Comparison of ENCODE assay signal across 9 mouse cellular contexts in genomic region chrX:137019310-137019709, GRCm38 (mm10). TPM values are rescaled to one million over a fixed set of nuclear protein-coding genes. Genes with fewer than 3 reads are reported as not detected.
DNase-seq lines count a peak whose midpoint lies in the region; ATAC-seq lines count a peak whose summit lies in the region.
"Had no signal": no experiment of that assay in that cellular context is flagged by ENCODE, and none has a peak within 500 bp of the region (broad histone marks: within the 10 kb centered on the region; RNA-seq: fewer than 3 reads in every experiment).

No protein-coding gene starts in this region.

- DNase-seq in kidney, adult 18-20 months, result peak; percentile 72
- peak; percentile 72 for DNase-seq in adrenal gland, postnatal 10 days
- peak; percentile 50 for DNase-seq in embryonic facial prominence, embryonic 10.5 days (ENCODE audit: low spot score)
- peak; percentile 35 for DNase-seq in hindlimb bud, embryonic 11.5 days (ENCODE audit: extremely low spot score, low read depth, low spot score)
- peak; percentile 62 for DNase-seq in left cerebral cortex, postnatal 4 days
- peak; percentile 84 for DNase-seq in testis, postnatal 10 days (ENCODE audit: low spot score)

- H3K27me3 ChIP-seq in kidney, embryonic 16.5 days (ENCODE audit: insufficient read depth, low read length), result no peaks in the 10 kb centered on the region
- peaks cover 4% of the 10 kb centered on the region; the same call in 1 of the 2 replicates for H3K27me3 ChIP-seq in embryonic facial prominence, embryonic 10.5 days (replicated peaks; ENCODE audit: low read depth, poor library complexity, severe bottlenecking)
- no peaks in the 10 kb centered on the region for H3K27me3 ChIP-seq in midbrain, embryonic 16.5 days (ENCODE audit: control insufficient read depth, insufficient read depth, low read depth, low read length)
- H3K27me3 ChIP-seq: limb, embryonic 15.5 days had no signal

- H3K4me3 ChIP-seq in kidney, embryonic 16.5 days (ENCODE audit: low read length), result no peak overlapping the region
- H3K4me3 ChIP-seq in embryonic facial prominence, embryonic 10.5 days, result no peak overlapping the region
- H3K4me3 ChIP-seq in midbrain, embryonic 16.5 days (ENCODE audit: low read depth, low read length), result no peak overlapping the region
- H3K4me3 ChIP-seq: limb, embryonic 15.5 days had no signal

- intact Hi-C loops in left cerebral cortex, postnatal 4 days (cut with DNase I), result loop anchor here (5.0 kb wide), 1 partner anchor 277 kb away; the partner anchor contains the start of gene Morf4l2

- H3K9me3 ChIP-seq in kidney, embryonic 16.5 days (ENCODE audit: low read length), result no peaks in the 10 kb centered on the region
- no peaks in the 10 kb centered on the region for H3K9me3 ChIP-seq in embryonic facial prominence, embryonic 10.5 days
- no peaks in the 10 kb centered on the region for H3K9me3 ChIP-seq in midbrain, embryonic 16.5 days (replicated peaks; ENCODE audit: control insufficient read depth, low read length, poor library complexity, severe bottlenecking)
- H3K9me3 ChIP-seq: limb, embryonic 15.5 days had no signal

- H3K27ac ChIP-seq in kidney, embryonic 16.5 days (ENCODE audit: low read length), result no peak overlapping the region
- no peak overlapping the region for H3K27ac ChIP-seq in embryonic facial prominence, embryonic 10.5 days (replicated peaks)
- H3K27ac ChIP-seq in midbrain, embryonic 16.5 days (ENCODE audit: low read length), result no peak overlapping the region
- H3K27ac ChIP-seq: limb, embryonic 15.5 days had no signal

- no peaks in the 10 kb centered on the region for H3K4me1 ChIP-seq in kidney, embryonic 16.5 days (ENCODE audit: insufficient read depth, low read length)
- no peaks in the 10 kb centered on the region for H3K4me1 ChIP-seq in embryonic facial prominence, embryonic 10.5 days
- no peaks in the 10 kb centered on the region for H3K4me1 ChIP-seq in midbrain, embryonic 16.5 days (ENCODE audit: control insufficient read depth, insufficient read depth, low read length)
- H3K4me1 ChIP-seq: limb, embryonic 15.5 days had no signal

- no peak overlapping the region for H3K4me2 ChIP-seq in kidney, embryonic 16.5 days (replicated peaks; ENCODE audit: low read depth, low read length)
- no peak overlapping the region for H3K4me2 ChIP-seq in midbrain, embryonic 16.5 days (ENCODE audit: low read length)
- H3K4me2 ChIP-seq: limb, embryonic 15.5 days had no signal

- no peak overlapping the region for H3K9ac ChIP-seq in kidney, embryonic 16.5 days (replicated peaks; ENCODE audit: low read length)
- H3K9ac ChIP-seq in midbrain, embryonic 16.5 days (ENCODE audit: low read depth, low read length), result no peak overlapping the region
- H3K9ac ChIP-seq: limb, embryonic 15.5 days had no signal

- H3K36me3 ChIP-seq in kidney, embryonic 16.5 days (ENCODE audit: insufficient read depth, low read length), result no peaks in the 10 kb centered on the region
- no peaks in the 10 kb centered on the region; the same call in 1 of the 2 replicates for H3K36me3 ChIP-seq in embryonic facial prominence, embryonic 10.5 days (replicated peaks)
- H3K36me3 ChIP-seq in midbrain, embryonic 16.5 days (ENCODE audit: control insufficient read depth, insufficient read depth, low read length), result no peaks in the 10 kb centered on the region
- H3K36me3 ChIP-seq: limb, embryonic 15.5 days had no signal

- no peak for ATAC-seq in kidney, embryonic 16.5 days (ENCODE audit: low FRiP score, low TSS enrichment)
- ATAC-seq in midbrain, embryonic 16.5 days, result peak; percentile 77

- WGBS in kidney, embryonic 16.5 days, result 15% methylated on average over 1 of the region's 1 CpGs
- 14% methylated on average over 1 of the region's 1 CpGs for WGBS in embryonic facial prominence, embryonic 10.5 days
- WGBS in midbrain, embryonic 16.5 days, result 13% methylated on average over 1 of the region's 1 CpGs

RNA-seq across cellular contexts. Expression of gene Slc25a53, which starts 18.8 kb away (rescaled TPM):
- 11.3 and 12.9 TPM in 2 replicates for polyA plus RNA-seq in kidney, embryonic 16.5 days (2015; fragmentation: Nextera tagmentation; extraction: Ambion mirVana)
- total RNA-seq in adrenal gland, postnatal 10 days (2021), result 10 to 100 TPM in 1 of 2 experiments, 1 to 10 TPM in 1; 7.3 to 14.0 TPM
- polyA plus RNA-seq in embryonic facial prominence, embryonic 10.5 days (2016; fragmentation: Nextera tagmentation; extraction: Ambion mirVana), result 14.0 and 14.3 TPM in 2 replicates
- 10 to 100 TPM; 12.3 to 23.9 TPM for total RNA-seq in left cerebral cortex, postnatal 4 days (2021)
- polyA plus RNA-seq in midbrain, embryonic 16.5 days (2015; fragmentation: Nextera tagmentation; extraction: Ambion mirVana), result 14.5 and 14.8 TPM in 2 replicates

RNA-seq across cellular contexts. Expression of gene Zcchc18, which starts 26.4 kb away (rescaled TPM):
- 26.1 and 30.8 TPM in 2 replicates for polyA plus RNA-seq in kidney, embryonic 16.5 days (2015; fragmentation: Nextera tagmentation; extraction: Ambion mirVana)
- 10 to 100 TPM in 1 of 2 experiments, 1 to 10 TPM in 1; 9.9 to 14.0 TPM for total RNA-seq in adrenal gland, postnatal 10 days (2021)
- polyA plus RNA-seq in embryonic facial prominence, embryonic 10.5 days (2016; fragmentation: Nextera tagmentation; extraction: Ambion mirVana), result 32.5 and 39.2 TPM in 2 replicates
- 100 to 1,000 TPM; 228 to 251 TPM for total RNA-seq in left cerebral cortex, postnatal 4 days (2021)
- 473 and 553 TPM in 2 replicates for polyA plus RNA-seq in midbrain, embryonic 16.5 days (2015; fragmentation: Nextera tagmentation; extraction: Ambion mirVana)

RNA-seq across cellular contexts. Expression of gene Fam199x, which starts 30.1 kb away (rescaled TPM):
- polyA plus RNA-seq in kidney, embryonic 16.5 days (2015; fragmentation: Nextera tagmentation; extraction: Ambion mirVana), result 11.0 and 12.8 TPM in 2 replicates
- total RNA-seq in adrenal gland, postnatal 10 days (2021), result 1 to 10 TPM; 5.8 to 7.2 TPM
- polyA plus RNA-seq in embryonic facial prominence, embryonic 10.5 days (2016; fragmentation: Nextera tagmentation; extraction: Ambion mirVana), result 16.6 and 16.9 TPM in 2 replicates
- 10 to 100 TPM; 12.1 to 12.3 TPM for total RNA-seq in left cerebral cortex, postnatal 4 days (2021)
- 10.0 and 10.4 TPM in 2 replicates for polyA plus RNA-seq in midbrain, embryonic 16.5 days (2015; fragmentation: Nextera tagmentation; extraction: Ambion mirVana)

RNA-seq across cellular contexts. Expression of gene Tmsb15b1, which starts 42.6 kb away (rescaled TPM):
- polyA plus RNA-seq in kidney, embryonic 16.5 days (2015; fragmentation: Nextera tagmentation; extraction: Ambion mirVana), result 21.3 and 23.7 TPM in 2 replicates
- total RNA-seq in adrenal gland, postnatal 10 days (2021), result 1 to 10 TPM; 4.6 to 7.5 TPM
- 22.7 and 25.2 TPM in 2 replicates for polyA plus RNA-seq in embryonic facial prominence, embryonic 10.5 days (2016; fragmentation: Nextera tagmentation; extraction: Ambion mirVana)
- total RNA-seq in left cerebral cortex, postnatal 4 days (2021), result 10 to 100 TPM in 1 of 2 experiments, 1 to 10 TPM in 1; 10.0 to 28.2 TPM
- 28.5 and 30.3 TPM in 2 replicates for polyA plus RNA-seq in midbrain, embryonic 16.5 days (2015; fragmentation: Nextera tagmentation; extraction: Ambion mirVana)

RNA-seq across cellular contexts. Expression of gene Tmsb15l, which starts 42.6 kb away (rescaled TPM):
- 4.7 and 6.6 TPM in 2 replicates for polyA plus RNA-seq in kidney, embryonic 16.5 days (2015; fragmentation: Nextera tagmentation; extraction: Ambion mirVana)
- total RNA-seq in adrenal gland, postnatal 10 days (2021), result 1 to 10 TPM; 1.0 to 1.1 TPM
- 4.7 and 5.7 TPM in 2 replicates for polyA plus RNA-seq in embryonic facial prominence, embryonic 10.5 days (2016; fragmentation: Nextera tagmentation; extraction: Ambion mirVana)
- total RNA-seq in left cerebral cortex, postnatal 4 days (2021), result 1 to 10 TPM; 4.3 to 4.8 TPM
- polyA plus RNA-seq in midbrain, embryonic 16.5 days (2015; fragmentation: Nextera tagmentation; extraction: Ambion mirVana), result 6.3 and 7.0 TPM in 2 replicates

Comparison
In these comparisons a context has a peak if more than half of its experiments do, and no peak if none do; other contexts are left out.
1. RNA of gene Zcchc18, which starts 26.4 kb away (polyA plus RNA-seq): 473 to 553 TPM in midbrain, embryonic 16.5 days; 32.5 to 39.2 TPM in embryonic facial prominence, embryonic 10.5 days and 26.1 to 30.8 TPM in kidney, embryonic 16.5 days; every median in the first group is over 10 times any median in the second.
2. Peak in every context shown above with its lines, with median percentiles within 50 percentile points of each other: DNase-seq.